Mouse (Mus musculus) naive thymus-derived CD4-positive, alpha-beta T cell, adult 2 months (primary cell): ENCODE measurements around the gene Ppp6c.
A peak's percentile ranks its signal among the peaks of the same experiment; 100 is the strongest.
"Not testable (repeated sequence)": the region's sequence is repeated elsewhere in the genome, so short reads cannot be mapped to it uniquely, and the experiment has no call there.

Source experiments
- DNase-seq: peaks from one replicate; pipeline ENCODE4 v3.0.0-alpha.2; 2011; ENCODE audit warnings: low read depth

Gene Ppp6c

GRCm38 (mm10) chr2:39226019-39226640 is at the start of gene Ppp6c:
Gene Ppp6c, minus strand, starts transcription at chr2:39226451.
- DNase-seq: peak; percentile 95

DNA sequence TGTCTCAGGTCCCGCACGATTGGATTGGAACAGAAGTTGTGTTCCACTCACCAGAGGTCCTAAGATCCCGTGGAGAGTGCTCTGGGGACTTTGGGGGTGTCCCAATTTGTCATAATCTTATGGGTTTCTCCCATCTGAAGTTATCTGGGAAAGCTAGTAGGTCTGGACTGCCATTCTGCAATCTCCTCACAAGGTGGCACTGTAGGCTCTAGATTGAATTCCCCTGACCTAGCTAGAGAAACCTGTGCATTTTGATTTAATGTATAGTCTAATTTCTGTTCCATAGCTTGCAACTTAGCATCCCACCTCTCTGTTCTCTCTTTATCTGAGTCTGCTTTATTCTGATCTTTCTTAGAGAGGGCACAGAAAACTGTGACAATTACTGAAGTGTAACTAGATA is 42.1 kb upstream of the Ppp6c start:
- DNase-seq: peak; percentile 59

- not testable (repeated sequence) for DNase-seq
Observed at GRCm38 (mm10) chr2:39252275-39252674, 26.0 kb upstream of the Ppp6c start.

DNA sequence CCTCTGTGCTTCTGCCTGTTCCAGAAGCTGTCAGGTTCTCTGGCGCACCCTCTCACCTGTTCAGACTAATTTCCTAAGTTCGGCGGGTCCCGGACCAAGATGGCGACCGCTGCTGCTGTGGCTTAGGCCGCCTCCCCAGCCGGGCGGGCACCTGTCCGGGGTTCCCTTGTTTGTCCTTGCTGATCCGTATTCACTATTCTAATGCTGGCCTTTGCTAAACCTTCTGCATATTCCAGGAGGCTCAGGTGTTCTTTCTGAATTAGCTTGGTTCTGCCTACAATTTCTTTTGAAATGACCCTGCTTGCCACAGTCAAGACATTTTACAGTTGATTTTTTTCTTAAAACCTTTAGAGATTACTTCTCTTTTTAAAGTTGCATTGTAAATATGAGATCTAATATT is 20.6 kb upstream of the Ppp6c start:
- not testable (repeated sequence) for DNase-seq

DNA sequence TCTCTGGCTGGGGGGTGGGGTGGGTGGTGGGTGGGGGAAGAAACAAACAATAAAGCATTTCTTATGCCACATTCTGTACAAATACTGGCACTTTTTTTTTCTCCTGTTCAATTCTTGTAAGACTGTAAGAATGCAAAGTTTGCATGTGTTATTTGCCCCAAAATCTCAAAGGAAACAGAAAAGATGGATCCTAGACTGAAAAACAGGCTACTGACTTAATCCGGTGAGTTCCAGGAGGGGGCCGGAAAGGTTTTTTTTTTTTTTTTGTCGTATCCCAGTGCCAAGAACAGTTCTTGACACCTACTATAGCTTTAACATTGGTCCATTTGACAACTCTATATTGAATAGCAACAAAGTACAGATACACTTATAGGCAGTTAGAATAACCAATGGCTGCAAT is 480 bp upstream of the Ppp6c start:
- DNase-seq: no peak

DNA sequence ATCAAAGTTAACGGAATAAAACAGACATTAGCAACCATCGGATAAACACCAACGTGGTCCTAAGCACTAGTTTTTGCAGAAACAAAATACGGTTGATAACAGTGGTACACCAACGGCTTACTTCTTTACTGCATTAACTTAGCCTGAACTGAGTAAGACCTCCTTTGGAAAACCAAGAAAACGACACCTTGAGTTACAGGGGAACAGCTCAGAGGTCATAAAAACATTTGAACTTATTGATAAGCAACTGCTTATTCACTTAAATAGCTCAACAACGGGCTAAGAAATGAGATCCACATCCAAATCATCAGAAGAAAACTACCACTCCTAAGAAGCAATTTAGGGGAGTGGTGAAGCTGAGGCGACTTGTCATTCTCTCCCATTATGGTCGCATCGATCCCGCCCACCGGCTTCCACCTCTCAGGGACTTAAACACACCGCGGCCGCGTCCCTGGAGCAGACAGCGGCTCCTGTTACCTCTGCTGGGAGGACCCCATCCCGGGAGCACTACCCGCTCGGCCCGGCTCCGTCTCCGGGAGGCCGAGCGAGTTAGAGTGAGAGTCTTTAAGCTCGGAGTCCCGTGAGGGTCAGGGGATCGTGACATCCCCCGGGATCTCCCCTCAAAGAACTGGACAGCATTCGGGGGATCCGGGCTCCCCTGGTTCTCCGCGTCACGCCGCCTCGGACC is 776 bp downstream of the Ppp6c start:
- DNase-seq: peak; percentile 44

GRCm38 (mm10) chr2:39224621-39225020 is 1.6 kb downstream of the Ppp6c start:
- no peak for DNase-seq

GRCm38 (mm10) chr2:39220010-39220409 is 6.2 kb downstream of the Ppp6c start:
- DNase-seq: no peak

DNA sequence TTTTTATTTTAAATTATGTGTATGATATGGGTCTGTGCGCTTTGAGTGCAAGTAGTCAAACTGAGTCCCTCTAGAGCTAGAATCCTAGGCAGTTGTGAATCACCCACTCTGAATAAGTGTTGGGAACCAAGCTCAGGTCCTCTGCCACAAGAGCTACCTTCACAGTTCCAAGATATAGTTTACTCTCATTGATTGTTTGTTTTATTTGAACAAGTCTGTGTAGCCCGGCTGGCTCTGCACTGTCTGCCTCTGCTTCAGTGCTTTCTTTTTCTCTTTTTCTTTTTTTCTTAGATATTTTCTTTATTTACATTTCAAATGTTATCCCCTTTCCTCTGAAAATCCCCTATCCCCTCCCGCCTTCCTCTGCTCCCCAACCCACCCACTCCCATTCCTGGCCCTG is 7.2 kb downstream of the Ppp6c start:
- no peak for DNase-seq

DNA sequence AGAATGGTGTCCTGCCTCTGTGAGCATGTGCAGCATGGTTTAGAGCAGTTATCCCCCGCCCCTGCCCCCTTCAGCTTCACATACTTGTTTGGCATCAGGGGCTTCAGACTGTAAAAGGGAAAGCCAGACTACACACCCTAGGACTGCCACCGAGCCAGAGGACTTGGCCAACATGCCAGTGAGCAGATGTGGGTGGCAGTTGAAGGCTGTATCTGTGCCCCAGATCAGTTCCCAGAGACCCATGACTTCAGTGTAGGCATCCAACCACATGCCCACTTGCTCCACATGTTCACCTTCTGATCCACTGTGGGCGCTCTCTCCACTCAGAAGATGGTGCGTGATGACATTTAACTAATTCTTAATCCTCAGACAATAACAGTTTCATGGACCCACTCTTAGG is 9.1 kb downstream of the Ppp6c start:
- no peak for DNase-seq

GRCm38 (mm10) chr2:39210738-39211137 is 15.5 kb downstream of the Ppp6c start:
- DNase-seq: no peak

GRCm38 (mm10) chr2:39203359-39203758 is 22.9 kb downstream of the Ppp6c start:
- no peak for DNase-seq

- no peak for DNase-seq
Observed at GRCm38 (mm10) chr2:39194809-39195208, 31.4 kb downstream of the Ppp6c start.

GRCm38 (mm10) chr2:39190561-39191056 is 35.6 kb downstream of the Ppp6c start, which contains the start of gene Scai:
Gene Scai, minus strand, starts transcription at chr2:39190734.
- peak; percentile 98 for DNase-seq

GRCm38 (mm10) chr2:39189961-39190560 is 36.2 kb downstream of the Ppp6c start:
- no peak for DNase-seq

DNA sequence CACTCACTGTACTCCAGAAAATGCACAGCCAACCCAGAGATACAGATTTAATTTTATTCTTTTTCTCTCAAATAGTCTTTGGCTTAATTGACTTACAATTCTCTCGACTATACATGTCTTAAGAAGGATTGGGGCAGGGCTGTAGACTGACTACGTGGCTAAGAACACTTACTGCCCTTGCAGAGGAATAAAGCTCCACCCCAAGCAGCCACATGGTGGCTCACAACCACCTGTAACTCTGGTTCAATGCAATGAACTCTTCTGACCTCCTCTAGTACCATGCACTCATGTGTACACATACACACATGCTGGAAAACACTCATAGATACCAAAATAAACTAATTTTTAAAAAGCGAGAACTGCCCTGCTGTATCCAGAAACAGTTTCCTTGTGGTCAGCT is 40.3 kb downstream of the Ppp6c start:
- DNase-seq: no peak

DNA sequence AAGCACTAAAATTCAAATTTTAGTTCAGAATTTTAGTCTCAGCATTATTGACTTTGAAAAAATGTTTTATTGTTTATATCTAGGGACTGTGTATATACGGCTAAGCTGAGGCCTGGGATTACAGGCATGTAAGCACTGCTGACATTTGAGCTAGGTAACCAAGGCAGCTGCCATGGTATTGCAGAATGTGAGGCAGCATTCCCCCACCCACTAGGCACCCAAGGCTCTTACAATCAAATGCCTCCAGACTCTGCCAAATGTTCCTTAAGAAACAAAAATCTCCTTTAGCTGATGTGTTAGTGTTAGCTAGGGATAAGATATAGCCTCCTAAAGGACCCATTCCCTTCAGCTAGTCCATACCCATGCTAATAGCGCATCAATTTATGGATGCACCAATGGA is 42.7 kb downstream of the Ppp6c start:
- DNase-seq: no peak

GRCm38 (mm10) chr2:39160996-39161395 is 65.3 kb downstream of the Ppp6c start:
- no peak for DNase-seq

DNA sequence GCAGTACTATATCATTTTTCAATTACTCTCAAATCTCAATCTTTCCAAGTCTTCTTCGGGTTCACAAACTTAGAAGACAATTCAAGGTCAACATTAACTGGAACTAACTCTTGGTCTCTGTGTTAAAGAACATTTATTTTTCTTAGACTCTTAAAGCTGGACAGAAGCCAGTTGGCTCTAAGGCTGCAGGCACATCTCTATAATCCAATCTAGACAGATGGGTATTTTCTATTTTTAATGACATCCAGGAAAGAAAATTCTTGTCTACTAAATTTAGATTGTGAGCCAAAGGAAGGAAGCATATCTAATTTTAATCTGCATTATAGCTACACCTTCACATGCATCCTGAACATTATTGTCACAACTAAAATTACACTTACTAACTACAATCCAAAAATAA is 68.3 kb downstream of the Ppp6c start:
- DNase-seq: no peak

DNA sequence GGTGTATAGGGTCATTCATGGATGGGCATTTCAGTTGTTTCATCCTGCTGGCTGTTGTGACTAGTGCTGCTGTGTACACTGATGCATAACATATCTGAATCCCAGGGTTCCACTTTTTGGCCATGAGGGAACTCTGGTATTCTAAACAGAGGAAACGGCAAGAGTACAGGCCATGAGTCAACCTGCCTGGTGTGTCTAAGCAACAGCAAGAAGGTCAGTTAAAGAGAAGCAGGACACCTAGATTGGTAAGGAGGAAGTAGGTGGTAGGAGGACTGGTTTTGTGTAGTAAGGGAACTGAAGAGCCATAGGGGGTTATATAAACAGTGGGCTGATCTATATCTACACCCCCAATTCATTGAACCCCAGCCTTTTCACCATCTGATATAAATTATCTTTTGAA is 69.4 kb downstream of the Ppp6c start:
- DNase-seq: no peak

- no peak for DNase-seq
Observed at GRCm38 (mm10) chr2:39150943-39151342, 75.3 kb downstream of the Ppp6c start.

DNA sequence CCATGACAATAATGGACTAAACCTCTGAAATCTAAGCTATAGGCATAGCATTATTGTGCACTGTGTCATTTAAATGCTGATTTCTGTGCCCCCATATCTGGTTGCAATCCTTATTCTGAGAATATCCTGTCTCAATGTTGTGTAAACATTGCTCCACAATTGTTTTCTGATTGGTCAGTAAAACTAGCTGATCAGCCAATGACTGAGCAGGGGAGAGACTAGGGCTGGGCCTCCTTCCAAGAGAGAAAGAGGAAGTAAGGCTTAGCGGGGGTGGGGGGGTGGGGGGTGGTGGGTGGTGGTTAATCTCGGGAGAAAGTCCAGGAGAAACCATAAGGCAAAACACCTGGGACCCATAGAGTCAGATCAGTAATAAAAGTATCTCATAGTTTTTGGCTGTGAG is 78.2 kb downstream of the Ppp6c start:
- DNase-seq: no peak

- no peak for DNase-seq
Observed at GRCm38 (mm10) chr2:39146469-39146868, 79.8 kb downstream of the Ppp6c start.
